Mouse (Mus musculus) lung, postnatal 4 days (tissue): ENCODE measurements around the gene Cnr2.

ENCODE experiments used
- DNase-seq, 2 experiments: peaks; one replicate each; pipeline ENCODE4 v3.0.0; 2021

Gene Cnr2

DNA sequence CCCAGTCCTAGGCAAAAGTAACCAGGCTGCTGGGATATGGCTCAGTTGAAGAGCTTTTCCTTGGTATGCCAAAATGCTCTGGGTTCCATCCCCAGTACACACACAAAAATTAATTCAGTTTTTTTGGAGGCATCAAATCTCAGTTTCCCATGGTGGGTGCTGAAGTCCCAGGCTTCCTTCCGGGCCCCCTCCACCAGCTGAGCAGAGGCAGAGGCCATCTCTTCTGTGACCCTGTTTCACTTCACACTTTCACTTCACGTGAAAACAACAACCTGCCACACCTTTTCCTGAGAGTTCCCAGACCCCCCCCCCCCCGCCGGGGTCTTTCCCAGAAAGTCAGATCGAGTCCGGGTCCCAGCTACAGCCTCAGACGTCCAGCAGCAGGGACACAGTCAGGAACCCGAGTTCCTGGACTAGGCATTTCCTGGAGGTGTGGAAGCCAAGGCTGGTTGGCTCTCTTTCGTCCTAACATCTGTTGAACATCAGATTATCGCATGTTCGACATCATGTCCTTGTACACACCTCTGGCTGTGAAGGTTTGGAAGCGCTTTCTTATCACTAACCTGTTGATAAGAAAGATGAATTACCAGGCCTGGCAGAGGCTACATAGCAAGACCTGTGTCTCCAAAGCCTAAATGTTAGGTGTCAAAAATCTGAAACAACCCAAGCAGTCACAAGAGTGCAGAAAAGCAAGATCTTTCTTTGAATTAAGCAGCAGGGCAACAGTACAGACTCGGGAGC is 14.3 kb downstream of the Cnr2 start:
- DNase-seq, result no peak

DNA sequence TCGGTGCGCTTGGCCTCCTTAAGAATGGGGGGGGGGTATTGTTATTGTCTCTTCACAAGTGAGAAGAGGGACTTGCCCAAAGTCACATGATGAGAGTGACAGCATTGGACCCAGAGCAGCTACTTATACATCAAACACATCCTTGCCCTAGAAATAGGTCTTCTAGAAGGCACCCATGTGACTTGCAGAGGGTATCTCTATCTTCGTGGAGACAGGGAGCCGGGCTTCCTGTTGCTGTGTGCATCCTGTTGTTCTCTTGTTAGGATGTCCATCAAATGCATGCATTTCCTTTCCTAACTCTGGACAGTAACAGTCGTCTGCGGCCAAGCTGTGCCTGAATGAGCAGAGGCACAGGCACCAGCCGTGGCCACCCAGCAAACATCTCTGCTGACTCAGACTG is 16.3 kb downstream of the Cnr2 start:
- DNase-seq, result peak; percentile 32 to 47

DNA sequence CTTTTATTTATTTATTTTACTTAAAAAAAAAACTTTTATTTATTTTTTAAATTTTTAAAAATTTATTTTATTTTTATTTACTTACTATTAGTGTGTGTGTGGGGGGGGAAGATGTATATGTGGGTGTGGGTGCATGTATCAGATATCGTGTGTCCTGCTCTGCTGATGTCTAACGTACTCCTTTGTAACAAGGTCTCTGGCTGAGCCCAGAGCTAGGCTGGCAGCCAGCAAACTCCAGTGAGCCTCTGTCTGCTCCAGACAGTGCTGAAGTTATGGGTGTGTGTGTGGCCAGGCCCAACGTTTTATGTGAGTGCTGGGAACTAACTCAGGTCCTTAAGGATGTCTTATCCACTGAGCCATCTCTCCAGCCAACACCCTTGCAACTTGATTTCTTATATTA is 17.0 kb downstream of the Cnr2 start:
- DNase-seq, result no peak

DNA sequence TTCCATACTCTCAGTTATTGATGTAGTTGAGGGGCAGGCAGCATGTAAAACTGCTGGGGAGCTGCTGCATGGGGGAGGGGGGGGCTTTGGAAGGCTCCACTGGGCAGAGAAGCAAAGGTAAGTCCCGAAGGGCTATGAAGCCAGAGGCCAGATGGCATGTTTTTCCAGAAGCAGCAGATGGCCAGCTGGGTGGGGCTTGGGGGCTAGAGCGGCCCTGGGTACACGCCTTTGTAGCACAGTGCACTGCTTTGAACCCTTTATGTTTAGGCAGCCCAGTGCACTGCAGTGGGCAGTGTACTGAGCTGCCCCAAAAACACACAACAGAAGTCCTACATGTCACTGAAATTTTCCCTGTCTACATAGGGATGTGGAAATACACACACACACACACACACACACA is 17.6 kb downstream of the Cnr2 start:
- no peak for DNase-seq

DNA sequence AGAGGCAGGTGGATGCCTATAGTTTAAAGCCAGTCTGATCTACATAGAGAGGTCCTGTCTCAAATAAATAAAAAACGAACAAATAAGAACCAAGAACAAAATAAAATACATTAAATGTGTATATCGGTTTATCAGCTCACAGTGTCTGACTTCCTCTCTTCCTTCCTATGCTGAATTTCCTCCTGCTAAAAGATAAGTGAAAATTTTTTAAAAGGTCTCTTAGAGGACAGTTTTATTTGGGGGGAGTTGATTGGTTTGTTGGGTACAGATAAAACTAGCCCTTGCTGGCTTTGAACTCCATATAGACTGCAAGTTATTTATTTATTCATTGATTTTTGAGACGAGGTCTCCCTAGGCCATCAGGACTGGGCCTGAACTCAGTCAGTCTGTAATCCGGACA is 18.2 kb downstream of the Cnr2 start:
- no peak for DNase-seq

DNA sequence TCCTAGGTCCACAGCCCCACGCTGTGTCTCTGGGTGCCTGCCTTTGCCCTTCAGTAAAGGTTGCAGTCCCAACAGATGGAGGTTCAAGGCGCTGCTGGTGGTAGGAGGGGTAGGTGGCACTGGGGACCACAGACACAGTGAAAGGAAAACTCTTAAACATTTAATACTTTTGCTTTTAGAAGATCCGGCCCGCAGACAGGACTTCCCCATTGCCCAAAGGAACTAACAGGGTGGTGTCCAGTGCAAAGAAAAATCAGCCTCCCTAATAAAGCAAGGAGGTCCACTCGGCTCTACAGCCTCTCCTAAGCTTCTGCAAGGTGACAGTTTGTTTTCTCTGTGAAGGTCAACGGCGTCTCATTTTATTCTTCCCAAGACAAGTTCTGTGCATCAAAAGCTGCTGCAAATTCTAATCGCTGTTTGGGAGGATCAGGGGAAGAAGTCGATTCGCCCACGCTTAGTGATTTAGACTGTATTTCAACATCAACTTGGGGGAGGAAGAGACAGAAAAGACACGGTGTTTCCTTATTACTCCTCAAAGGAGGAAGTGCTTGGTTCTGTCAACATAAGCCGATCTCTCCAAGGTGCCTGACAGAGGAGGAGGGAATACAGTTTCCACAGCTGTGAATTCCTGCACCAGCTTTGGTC is 23.6 kb downstream of the Cnr2 start:
- DNase-seq, result peak in 1 of 2 experiments; percentile 29

DNA sequence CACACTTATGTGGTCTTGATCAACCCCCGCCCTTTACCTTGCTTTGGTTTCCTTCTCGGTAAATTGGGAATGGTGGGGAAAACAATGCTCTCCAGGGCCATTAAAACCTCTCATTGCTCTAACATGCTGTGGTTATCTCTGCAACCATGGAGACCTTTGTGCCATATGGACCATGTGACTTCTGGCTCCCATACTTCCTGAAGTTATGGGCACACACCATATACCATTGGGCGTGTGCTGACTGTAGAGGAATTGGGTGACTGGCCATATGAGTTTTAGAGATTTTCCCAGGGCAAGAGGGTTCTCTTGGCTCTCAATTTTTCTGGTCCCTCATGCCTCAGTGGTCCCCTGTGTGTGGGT is 24.1 kb downstream of the Cnr2 start:
- DNase-seq, result no peak

DNA sequence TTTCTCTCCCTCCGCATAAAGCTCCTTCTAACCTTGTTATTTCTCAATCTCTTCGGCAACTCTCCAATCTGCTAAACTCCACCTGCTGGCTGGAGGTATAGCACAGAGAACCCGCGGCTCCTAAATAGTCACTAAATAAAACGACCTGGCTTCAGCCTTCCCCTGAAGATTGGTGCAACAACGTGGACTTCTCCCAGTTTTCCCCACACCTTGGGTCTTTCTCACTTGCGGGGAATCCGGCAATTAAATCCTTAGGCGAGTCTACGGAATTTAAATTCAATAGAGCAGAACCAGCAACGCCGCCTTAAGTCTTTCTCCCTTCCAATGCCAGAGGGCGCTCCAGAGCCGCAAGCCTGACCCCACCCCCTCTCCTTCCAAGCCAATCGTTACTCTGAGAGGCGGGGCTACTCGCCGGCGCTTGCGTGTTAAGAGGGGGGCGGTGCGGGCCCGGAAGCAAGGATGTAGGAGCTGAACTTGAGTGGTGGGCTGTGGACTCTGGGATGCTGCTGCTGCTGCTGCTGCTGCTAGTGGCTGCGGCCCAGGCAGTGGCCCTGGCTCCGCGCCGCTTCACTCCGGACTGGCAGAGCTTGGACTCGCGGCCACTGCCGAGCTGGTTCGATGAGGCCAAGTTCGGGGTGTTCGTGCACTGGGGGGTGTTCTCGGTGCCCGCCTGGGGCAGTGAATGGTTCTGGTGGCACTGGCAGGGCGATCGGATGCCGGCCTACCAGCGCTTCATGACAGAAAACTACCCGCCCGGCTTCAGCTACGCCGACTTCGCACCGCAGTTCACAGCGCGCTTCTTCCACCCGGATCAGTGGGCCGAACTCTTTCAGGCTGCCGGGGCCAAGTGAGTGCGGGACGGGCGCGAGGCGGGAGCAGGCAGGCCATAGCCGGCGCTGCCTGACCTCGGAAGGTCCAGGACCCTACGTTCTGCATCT is 25.4 kb downstream of the Cnr2 start, which contains the start of gene Fuca1:
Fuca1 (plus strand) TSS at position 432 of the 938 bp plus-strand sequence.
- DNase-seq, result peak; percentile 96 to 98

DNA sequence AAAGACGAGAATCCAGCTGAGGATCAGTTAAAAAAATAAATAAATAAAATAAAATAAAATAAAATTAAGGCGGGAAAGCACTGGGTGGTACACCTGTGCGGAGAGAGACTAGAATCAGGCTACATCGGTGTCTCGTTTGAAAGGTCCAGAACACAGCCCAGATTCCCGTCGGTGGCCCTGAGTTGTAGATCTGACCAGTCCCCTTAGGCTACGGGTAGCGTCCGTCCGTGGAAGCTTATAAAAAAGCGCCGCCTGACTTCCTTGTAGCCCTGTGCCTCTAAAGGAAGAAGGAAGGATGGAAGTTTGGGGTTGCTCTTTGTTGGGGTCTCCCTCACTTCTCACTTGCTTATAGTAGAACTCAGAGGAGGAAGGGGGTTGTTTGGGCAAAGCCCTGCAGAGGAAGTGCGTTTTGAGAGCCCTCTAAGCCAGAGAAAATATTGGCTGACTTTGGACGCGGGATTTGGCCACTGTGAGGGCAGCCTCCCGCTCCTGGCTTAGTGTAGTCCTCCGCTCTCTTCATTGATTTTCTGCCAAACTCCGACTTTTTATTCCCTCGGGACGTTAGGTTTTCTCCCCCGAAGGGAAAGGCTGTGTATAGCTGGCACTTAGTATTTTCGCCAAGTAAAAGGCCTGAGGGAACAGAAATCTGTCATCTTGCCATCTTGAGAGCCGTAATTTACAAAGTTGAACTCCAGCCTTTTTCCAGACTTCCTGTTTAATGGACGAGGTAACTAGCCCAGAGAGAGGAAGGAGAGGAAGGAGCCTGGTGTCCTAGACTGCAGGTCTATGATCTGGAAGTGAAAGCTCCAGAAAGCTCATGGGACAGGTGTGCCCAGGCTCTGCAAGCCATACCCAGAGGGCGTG is 26.3 kb downstream of the Cnr2 start:
- DNase-seq, result peak in 1 of 2 experiments; percentile 39

DNA sequence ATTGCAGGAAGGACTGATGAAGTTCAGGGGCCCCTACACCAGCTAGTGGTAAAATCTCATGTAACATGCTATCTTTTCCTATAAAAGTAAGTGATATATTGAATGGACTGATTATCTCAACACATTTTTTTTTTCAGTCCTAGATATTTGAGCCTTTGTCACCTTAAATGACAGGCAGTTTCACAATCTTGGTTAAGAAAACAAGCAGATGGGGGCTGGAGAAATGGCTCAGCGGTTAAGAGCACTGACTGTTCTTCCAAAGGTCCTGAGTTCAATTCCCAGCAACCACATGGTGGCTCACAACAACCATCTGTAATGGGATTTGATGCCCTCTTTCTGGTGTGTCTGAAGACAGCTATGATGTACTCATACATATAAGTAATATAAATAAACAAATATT is 27.0 kb downstream of the Cnr2 start:
- DNase-seq, result no peak

DNA sequence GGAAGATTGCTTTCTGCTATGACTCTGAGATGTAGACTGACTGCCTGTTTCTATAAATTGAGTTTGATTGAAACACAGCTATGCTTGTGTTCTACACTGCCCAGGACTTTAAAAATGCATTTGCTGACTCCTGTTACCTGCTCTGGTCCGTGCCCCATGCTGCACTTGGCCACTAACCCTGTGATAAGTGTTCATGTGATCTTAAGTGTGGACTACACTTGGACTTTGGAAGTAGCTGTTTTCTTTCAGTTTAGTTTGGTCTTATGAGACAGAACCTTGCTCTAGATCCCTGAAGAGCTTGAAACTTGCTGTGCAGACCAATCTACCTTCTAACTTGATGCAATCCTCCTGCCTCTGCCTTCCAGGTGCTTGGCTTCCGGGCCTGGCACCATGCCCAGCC is 29.2 kb downstream of the Cnr2 start:
- no peak for DNase-seq

DNA sequence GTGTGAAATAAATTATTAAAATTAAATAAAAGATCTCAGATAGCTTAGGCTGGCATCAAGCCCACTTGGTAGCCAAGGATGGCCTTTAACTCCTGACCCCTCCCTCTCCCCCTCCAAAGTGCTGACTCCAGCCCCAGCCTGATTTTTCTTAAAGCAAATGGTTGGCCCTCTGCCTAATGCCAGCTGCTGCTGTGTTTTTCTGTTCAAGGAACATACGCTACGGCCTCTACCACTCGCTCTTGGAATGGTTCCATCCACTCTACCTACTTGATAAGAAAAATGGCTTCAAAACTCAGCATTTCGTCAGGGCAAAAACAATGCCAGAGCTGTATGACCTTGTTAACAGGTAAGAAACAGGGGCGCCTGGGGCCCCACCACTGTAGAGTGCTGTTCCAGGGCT is 30.1 kb downstream of the Cnr2 start:
- DNase-seq, result no peak

DNA sequence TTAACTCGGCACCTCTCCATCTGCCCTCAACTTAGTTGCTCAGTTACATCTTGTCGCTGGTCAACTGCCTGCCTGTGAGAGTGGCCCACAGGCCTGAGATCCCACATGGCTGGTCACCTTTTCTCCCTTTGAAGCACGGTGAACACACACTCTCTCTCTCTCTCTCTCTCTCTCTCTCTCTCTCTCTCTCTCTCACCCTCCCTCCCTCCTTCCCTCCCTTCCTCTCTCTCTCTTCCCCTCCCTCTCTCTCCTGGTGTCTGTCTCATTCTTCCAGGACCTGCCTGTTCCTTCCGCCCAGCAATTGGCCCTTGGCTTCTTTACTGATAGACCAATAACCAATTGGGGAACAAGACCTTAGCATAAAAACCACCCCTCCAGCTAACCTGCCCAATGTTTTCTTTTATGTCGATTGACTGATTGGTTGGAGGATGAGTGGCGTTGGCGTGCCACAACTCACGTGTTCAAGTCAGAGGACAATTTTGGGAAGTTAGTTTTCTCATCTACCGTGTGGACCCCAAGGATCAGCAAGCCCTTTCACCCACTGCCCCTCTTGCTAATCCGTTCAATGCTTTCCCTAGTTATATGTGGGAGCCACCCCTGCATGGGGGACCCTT is 31.1 kb downstream of the Cnr2 start:
- no peak for DNase-seq

DNA sequence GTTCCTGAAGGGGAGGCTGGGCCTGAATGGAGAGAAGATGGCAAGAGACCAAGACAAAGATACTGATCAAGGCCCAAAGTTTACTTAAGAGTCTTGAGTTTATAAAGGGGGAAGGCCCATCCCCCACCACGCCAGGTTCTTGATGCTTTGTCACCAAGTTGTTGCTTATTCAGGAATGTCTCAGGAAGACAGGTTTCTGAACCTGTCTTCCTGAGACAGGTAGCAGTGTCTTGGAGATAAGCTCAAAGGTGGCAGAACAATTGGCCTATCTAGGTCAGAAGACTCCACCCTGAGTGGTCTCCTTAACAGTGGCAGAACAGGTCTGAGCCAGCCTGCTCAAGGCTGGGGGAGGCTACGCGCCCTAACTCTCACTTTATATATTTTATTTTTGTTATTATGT is 31.7 kb downstream of the Cnr2 start:
- no peak for DNase-seq

DNA sequence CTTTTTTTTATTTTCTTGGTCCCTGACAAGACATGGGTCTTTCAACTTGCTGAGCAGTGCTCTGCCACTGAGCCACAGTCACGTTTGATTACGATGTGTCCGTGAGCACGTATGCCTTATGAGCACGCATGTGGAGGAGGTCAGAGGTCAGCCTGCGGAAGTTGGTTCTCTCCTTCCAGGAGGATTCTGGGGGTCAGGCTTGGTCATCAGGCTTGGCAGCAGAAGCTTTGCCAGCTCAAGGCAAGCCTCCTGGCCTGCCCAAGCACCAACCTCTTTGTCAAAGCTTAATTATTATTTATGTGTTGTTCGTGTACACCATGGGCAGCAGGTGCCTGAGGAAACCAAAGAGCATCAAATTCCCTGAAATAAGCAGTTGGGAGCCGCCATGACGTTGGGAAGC is 33.2 kb downstream of the Cnr2 start:
- DNase-seq, result no peak

DNA sequence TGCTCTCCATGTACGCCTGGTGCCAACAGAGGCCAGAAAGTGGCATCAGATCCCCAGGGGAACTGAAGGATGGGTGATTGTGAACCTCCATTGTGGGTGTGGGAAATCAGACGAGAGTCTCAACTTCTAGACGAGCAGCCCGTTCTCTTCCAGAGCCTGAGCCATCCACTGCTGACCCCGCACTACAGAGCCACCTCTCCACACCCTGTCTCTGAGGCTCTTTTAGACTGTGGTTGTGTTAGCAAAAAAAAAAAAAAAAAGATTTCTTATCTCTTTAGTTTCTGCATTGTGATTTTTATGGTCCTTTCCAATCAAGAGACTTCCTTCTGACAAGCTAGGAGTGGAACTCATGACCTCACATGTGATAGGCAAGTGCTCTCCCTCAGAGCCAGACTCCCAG is 34.2 kb downstream of the Cnr2 start:
- DNase-seq, result no peak

DNA sequence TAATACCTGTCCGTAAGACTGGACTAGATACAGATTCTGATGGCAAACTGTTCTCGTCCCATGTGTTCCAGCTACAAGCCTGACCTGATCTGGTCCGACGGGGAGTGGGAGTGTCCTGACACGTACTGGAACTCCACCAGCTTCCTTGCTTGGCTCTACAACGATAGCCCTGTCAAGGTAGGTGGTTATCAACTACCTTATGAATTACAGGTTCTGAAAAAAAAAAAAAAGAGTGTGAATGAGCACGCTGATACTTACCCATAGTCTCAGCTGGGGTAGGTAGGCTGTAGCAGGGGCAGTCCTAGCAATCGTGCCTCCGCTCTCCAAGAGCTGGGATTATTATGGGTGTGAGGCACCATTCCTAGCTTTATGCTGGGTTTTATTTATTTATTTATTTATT is 34.6 kb downstream of the Cnr2 start:
- DNase-seq, result no peak

DNA sequence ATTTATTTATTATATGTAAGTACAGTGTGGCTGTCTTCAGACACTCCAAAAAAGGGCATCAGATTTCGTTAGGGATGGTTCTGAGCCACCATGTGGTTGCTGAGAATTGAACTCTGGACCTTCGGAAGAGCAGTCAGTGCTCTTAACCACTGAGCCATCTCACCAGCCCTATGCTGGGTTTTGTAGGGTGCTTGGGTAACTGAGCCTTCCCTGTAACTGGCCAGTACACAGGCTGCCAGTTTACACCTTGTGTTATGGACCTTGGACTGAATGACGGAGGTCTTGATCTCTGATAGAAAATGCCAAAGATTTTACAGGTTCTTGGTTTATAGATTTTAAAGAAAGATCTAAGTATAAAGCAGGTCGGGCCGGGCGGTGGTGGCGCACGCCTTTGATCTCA is 35.0 kb downstream of the Cnr2 start:
- no peak for DNase-seq

DNA sequence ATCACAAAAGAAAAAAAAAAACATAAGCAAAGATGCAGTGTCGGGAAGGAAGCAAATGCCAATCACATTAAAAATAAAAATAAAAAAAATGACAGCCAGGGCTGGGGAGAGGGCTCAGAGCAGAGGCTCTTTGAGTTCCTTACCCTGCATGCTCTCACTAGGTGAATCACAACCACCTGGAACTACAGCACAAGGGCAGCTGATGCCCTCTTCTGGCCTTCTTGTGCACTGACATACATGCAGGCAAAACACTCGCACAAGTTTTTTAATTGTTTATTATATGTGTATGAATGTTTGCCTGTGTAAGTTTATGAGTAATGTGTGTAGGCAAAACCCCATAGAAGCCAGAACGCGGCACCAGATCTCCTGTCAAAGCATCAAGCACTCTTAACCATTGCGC is 36.6 kb downstream of the Cnr2 start:
- DNase-seq, result peak in 1 of 2 experiments; percentile 35

DNA sequence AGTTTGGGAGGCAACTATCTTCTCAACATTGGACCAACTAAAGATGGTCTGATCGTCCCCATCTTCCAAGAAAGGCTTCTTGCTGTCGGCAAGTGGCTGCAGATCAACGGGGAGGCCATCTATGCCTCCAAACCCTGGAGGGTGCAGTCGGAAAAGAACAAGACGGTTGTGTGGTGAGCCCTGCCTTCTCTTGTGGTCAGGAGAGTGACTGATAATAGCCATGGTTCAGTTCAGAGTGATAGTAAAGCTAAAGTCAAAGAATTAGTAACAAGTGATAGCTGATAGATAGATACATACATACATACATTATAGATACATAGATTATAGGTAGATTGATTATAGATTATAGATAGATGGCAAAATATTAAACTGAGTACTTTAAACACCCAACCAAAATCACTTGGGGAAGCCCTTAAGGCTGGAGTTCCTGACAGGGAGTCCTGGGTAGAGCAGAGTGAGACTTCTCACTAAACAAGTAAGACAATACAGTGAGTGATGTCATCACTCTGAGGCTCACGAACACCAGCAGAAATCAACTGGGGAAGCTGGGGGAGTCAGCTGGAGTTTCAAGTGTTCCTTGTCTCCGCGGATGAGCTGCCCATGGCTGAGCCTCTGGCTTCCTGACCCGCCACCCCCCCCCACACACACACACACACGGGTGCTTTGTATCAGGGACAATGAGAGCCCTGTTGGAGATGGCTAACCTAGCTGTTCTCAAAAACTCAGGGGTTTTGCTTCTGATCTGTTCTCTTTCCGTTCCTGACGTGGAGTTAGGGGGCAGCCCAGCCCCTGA is 39.7 kb downstream of the Cnr2 start:
- no peak for DNase-seq

DNA sequence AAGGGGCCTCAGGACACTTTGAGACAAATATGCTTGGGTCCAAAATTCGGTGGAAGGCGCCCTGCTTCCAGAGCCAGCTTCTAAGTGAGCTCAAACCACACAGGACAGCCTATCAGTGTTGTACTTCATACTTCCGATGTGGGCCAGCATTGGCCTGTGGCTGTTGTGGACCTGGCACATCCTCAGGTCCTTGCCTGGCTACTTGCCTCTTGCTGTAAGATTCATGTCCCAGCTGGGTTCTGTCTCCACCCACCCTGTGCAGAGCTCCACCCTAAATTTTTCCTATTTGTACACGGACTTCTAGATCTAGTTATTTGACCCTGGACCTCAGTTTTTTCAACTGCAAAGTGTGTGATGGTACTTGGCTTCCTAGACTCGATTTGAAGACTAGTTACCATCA is 40.3 kb downstream of the Cnr2 start:
- peak in 1 of 2 experiments; percentile 57 for DNase-seq
